Mouse (Mus musculus): ENCODE results near the gene Pmfbp1. TPM values are rescaled to one million over a fixed set of nuclear protein-coding genes. Genes with fewer than 3 reads are reported as not detected.
A peak's percentile ranks its signal among the peaks of the same experiment; 100 is the strongest.

Pmfbp1 gene
- polyA plus RNA-seq, 2 experiments = 0.20 to 0.23 TPM

DNA sequence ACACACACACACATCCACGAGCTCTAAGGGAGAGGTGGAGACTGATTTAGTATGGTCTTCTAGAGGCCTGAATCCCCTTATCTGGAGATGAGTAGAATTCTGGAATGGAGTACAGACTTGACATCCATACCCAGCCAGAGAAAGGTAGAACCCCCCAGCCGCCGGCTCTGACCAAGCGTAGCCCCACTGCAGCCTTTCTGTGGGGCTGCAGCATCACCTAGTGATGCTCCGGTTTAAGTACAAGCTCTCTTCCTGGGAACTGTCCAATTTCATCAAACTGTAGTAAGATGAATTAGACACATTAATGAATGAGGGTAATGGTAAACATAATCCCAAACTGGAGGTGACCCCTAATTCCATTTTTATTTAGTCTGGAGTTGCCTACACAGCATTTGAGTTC is 26.3 kb upstream of the Pmfbp1 start:
- Histone ChIP-seq H3K9me3 (ENCODE audit: control insufficient read depth, low read length) (no peaks in the 10 kb centered on the region), H3K4me2 (replicated peaks; ENCODE audit: low read depth, low read length, severe bottlenecking) (no peak overlapping the region), H3K4me1 (ENCODE audit: control insufficient read depth, insufficient read depth, low read length) (peaks cover 22% of the 10 kb centered on the region), H3K27me3 (ENCODE audit: control insufficient read depth, insufficient read depth, low read length) (no peaks in the 10 kb centered on the region), H3K4me3 (replicated peaks; ENCODE audit: low read length) (no peak overlapping the region), H3K27ac (replicated peaks; ENCODE audit: low read depth, low read length) (no peak overlapping the region), H3K9ac (ENCODE audit: low read depth, low read length, severe bottlenecking) (no peak overlapping the region), H3K36me3 (ENCODE audit: control insufficient read depth, insufficient read depth, low read length) (no peaks in the 10 kb centered on the region)
- WGBS = 35% methylated on average over 5 of the region's 5 CpGs
- DNase-seq (ENCODE audit: low spot score) (no peak), ATAC-seq (ENCODE audit: low FRiP score, low read depth) (no peak)
- no peak for TF ChIP-seq POLR2A (IDR thresholded peaks at IDR 0.05; ENCODE audit: borderline replicate concordance, extremely low read depth, insufficient read depth, insufficient read length)

DNA sequence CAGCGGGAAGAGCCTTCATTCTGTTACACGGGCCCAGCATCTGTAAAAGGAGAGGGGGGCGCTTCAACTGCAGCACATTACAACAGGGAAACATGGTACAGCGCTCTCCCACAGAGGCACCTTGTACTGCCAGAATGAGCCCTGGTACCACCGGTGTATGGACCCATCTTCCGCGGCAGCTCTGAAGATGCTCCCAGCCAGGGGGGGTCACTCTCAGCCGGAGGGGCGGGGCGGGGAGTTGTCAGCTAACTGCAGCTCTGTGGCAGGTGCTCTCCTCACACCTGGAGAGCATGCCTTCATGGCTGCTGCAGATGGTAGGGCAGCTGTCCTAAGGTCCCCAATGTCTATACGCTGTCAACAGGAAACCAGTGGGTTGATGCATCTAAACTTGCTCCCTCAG is 25.7 kb upstream of the Pmfbp1 start:
- no peaks in the 10 kb centered on the region for H3K27me3 ChIP-seq (ENCODE audit: control insufficient read depth, insufficient read depth, low read length)
- peaks cover 28% of the 10 kb centered on the region for H3K4me1 ChIP-seq (ENCODE audit: control insufficient read depth, insufficient read depth, low read length)
- WGBS = 80% methylated on average over 11 of the region's 11 CpGs
- no peak for TF ChIP-seq POLR2A (IDR thresholded peaks at IDR 0.05; ENCODE audit: borderline replicate concordance, extremely low read depth, insufficient read depth, insufficient read length)
- ATAC-seq (ENCODE audit: low FRiP score, low read depth) (no peak), DNase-seq (ENCODE audit: low spot score) (no peak)
- H3K4me2 ChIP-seq (replicated peaks; ENCODE audit: low read depth, low read length, severe bottlenecking) = no peak overlapping the region
- H3K36me3 ChIP-seq (ENCODE audit: control insufficient read depth, insufficient read depth, low read length) = no peaks in the 10 kb centered on the region
- no peak overlapping the region for H3K27ac ChIP-seq (replicated peaks; ENCODE audit: low read depth, low read length)
- H3K9ac ChIP-seq (ENCODE audit: low read depth, low read length, severe bottlenecking) = no peak overlapping the region
- H3K4me3 ChIP-seq (replicated peaks; ENCODE audit: low read length) = no peak overlapping the region
- no peaks in the 10 kb centered on the region for H3K9me3 ChIP-seq (ENCODE audit: control insufficient read depth, low read length)

DNA sequence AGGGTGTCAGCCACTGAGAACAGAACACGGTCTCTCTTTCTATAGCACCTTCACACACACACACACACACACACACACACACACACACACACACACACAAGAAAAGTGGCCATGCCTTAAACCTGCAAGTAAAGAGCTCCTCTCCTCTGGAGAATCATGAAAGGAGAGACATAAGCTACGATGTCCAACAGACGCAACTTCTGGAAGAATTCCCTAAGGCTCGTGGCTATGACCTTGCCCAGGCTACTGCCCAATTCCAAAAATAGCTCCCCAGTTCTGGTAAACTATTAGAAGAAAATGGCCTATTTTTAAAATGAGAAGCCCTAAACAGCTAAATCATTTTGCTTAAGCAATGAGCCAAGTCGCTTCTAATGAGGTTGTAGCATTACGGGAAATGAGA is 22.0 kb upstream of the Pmfbp1 start:
- H3K4me3 ChIP-seq (replicated peaks; ENCODE audit: low read length) = no peak overlapping the region
- no peaks in the 10 kb centered on the region for H3K36me3 ChIP-seq (ENCODE audit: control insufficient read depth, insufficient read depth, low read length)
- H3K27me3 ChIP-seq (ENCODE audit: control insufficient read depth, insufficient read depth, low read length) = no peaks in the 10 kb centered on the region
- 33% methylated on average over 6 of the region's 6 CpGs for WGBS
- no peak for DNase-seq (ENCODE audit: low spot score)
- ATAC-seq (ENCODE audit: low FRiP score, low read depth) = no peak
- H3K9ac ChIP-seq (ENCODE audit: low read depth, low read length, severe bottlenecking) = no peak overlapping the region
- no peak overlapping the region for H3K4me2 ChIP-seq (replicated peaks; ENCODE audit: low read depth, low read length, severe bottlenecking)
- H3K9me3 ChIP-seq (ENCODE audit: control insufficient read depth, low read length) = no peaks in the 10 kb centered on the region
- no peak for TF ChIP-seq POLR2A (IDR thresholded peaks at IDR 0.05; ENCODE audit: borderline replicate concordance, extremely low read depth, insufficient read depth, insufficient read length)
- 0 out of 2 replicates have a peak overlapping the region, but pooled peaks have one; percentile 35 for H3K27ac ChIP-seq (replicated peaks; ENCODE audit: low read depth, low read length)
- peaks cover 29% of the 10 kb centered on the region for H3K4me1 ChIP-seq (ENCODE audit: control insufficient read depth, insufficient read depth, low read length)

DNA sequence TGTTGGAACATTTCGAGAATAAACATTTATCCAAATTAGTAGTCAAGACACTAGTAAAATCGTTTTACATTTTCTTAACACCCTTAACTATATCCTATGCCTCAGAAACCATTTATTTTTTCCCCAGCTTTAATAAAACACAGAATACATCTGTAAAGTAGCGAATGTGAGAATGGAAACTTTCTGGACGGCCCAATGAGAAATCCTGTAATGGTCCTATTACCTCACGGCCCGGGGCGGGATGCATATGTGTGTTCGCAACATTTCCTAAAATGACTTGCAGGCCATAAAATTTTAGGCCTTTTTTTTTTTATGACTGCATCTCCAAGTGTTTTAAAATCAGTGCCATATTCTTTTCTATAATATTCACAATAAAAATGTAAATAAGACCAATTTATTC is 21.4 kb upstream of the Pmfbp1 start:
- Histone ChIP-seq H3K9ac (ENCODE audit: low read depth, low read length, severe bottlenecking) (no peak overlapping the region), H3K4me3 (replicated peaks; ENCODE audit: low read length) (no peak overlapping the region), H3K4me2 (replicated peaks; ENCODE audit: low read depth, low read length, severe bottlenecking) (no peak overlapping the region; the same call in 1 of the 2 replicates), H3K9me3 (ENCODE audit: control insufficient read depth, low read length) (no peaks in the 10 kb centered on the region), H3K4me1 (ENCODE audit: control insufficient read depth, insufficient read depth, low read length) (peaks cover 29% of the 10 kb centered on the region), H3K27me3 (ENCODE audit: control insufficient read depth, insufficient read depth, low read length) (no peaks in the 10 kb centered on the region), H3K36me3 (ENCODE audit: control insufficient read depth, insufficient read depth, low read length) (no peaks in the 10 kb centered on the region), H3K27ac (replicated peaks; ENCODE audit: low read depth, low read length) (no peak overlapping the region)
- DNase-seq (ENCODE audit: low spot score) (peak; percentile 80), ATAC-seq (ENCODE audit: low FRiP score, low read depth) (peak; percentile 73)
- TF ChIP-seq POLR2A (IDR thresholded peaks at IDR 0.05; ENCODE audit: borderline replicate concordance, extremely low read depth, insufficient read depth, insufficient read length) = no peak
- WGBS = 32% methylated on average over 8 of the region's 8 CpGs

DNA sequence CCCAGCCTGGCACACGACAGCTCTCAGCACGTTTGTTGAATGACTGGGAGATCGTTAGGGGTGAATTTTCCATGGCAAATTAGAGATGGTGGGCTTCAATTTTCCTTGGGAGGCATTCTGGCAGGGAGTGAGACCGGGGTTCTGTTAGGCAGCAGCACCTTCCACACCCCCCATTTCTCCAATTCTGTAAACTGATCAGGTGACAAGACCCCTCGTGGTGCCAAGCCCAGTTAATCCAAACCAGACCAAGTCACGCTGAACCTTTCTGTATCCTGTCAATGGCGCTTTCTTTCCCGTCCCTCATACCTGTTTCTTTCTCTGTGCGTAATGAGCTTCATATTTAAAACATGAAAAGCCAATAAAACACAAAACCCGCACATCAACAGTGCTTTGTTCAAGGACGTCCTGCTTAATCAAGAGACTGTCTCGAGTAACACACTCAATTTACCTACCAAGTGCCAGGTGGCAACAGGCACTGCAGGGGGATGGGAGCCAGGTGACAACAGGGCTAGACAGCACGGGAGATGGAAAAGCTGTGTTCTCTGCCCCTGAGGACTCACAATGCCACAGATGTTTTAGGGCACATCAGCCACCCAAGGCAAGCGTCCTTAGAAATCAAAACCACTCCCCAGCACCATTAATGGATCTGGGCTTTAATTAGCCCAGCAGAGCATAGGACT is 19.2 kb upstream of the Pmfbp1 start:
- Histone ChIP-seq H3K4me3 (replicated peaks; ENCODE audit: low read length) (no peak overlapping the region), H3K27ac (replicated peaks; ENCODE audit: low read depth, low read length) (peak overlapping the region; percentile 59), H3K4me1 (ENCODE audit: control insufficient read depth, insufficient read depth, low read length) (peaks cover 29% of the 10 kb centered on the region), H3K9ac (ENCODE audit: low read depth, low read length, severe bottlenecking) (no peak overlapping the region), H3K4me2 (replicated peaks; ENCODE audit: low read depth, low read length, severe bottlenecking) (peak overlapping the region; percentile 26), H3K36me3 (ENCODE audit: control insufficient read depth, insufficient read depth, low read length) (no peaks in the 10 kb centered on the region), H3K27me3 (ENCODE audit: control insufficient read depth, insufficient read depth, low read length) (no peaks in the 10 kb centered on the region), H3K9me3 (ENCODE audit: control insufficient read depth, low read length) (no peaks in the 10 kb centered on the region)
- DNase-seq (ENCODE audit: low spot score) = no peak
- no peak for ATAC-seq (ENCODE audit: low FRiP score, low read depth)
- no peak for TF ChIP-seq POLR2A (IDR thresholded peaks at IDR 0.05; ENCODE audit: borderline replicate concordance, extremely low read depth, insufficient read depth, insufficient read length)
- 14% methylated on average over 14 of the region's 14 CpGs for WGBS
